Mouse (Mus musculus): ENCODE results near the gene Nudt15. TPM values are rescaled to one million over a fixed set of nuclear protein-coding genes. Genes with fewer than 3 reads are reported as not detected.
A peak's percentile ranks its signal among the peaks of the same experiment; 100 is the strongest.

Nudt15 gene
- total RNA-seq, 2 experiments from 2014 or later = 6.2 to 6.3 TPM

GRCm38 (mm10) chr14:73473670-73474460 lies 74.2 kb downstream of the Nudt15 start:
- DNase-seq (ENCODE audit: low spot score in 2 of 2) = peak in 1 of 2 experiments; percentile 55

DNA sequence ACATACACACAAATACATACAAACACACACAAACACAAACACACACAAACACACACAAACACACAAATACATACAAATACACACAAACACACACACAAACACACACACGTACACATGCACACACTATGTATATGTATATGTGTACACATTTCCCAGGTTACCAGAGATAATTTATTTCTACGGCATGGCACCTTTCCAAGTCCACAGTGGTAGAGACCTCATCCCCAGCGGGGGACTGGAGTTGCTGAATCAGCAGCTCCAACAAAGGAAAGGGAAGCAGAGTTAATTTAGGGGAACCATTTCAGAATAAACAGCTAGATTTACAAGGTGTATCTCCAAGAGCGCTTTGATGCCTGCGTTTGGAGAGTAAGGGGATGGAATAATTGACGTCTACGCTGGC lies 75.8 kb downstream of the Nudt15 start:
- no peak for DNase-seq (ENCODE audit: low spot score in 2 of 2)

DNA sequence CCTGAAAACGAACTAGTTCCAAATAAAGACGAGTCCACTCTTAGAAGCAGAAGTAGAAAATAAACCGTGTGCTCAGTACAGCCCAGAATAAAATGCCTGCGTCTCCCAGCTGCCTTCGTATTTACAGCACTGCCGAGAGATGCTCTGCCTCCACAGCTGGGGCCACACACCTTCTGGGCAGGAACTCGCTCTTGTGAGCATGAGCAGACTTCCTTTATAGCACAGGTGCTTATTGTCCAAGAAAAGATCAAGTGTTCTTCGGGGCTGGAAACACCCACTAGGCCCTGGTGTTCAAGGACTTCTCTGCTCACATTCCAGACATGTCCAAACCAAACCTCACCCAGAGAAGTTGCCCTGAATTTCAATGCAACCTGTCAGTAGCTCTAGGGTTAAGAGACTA lies 77.4 kb downstream of the Nudt15 start:
- no peak for DNase-seq (ENCODE audit: low spot score in 2 of 2)

DNA sequence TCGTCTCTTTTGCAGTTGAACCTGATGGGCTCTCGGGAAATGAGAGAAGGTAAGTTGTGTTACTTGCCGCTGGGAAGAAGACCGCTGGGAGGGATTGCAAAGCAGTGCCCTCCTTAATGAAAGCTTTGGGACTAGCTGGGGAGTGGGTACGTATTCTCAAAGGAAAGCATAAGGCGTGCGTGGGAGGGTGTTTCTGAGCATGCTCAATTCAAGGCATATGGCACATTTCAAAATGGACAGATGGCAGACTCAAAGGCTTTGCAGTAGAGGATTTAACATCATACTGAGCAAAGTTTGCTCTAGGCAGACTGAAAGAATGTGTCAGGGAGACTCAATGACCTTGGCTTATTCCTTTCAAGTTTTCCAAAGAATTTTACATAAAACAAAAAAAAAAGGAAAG lies 78.5 kb downstream of the Nudt15 start:
- peak; percentile 84 to 96 for DNase-seq (ENCODE audit: low spot score in 2 of 2)

Other genes starting within 250 kb of the Nudt15 start
- 10 to 100 TPM; 32.8 to 37.1 TPM for gene Rb1, start 222.4 kb downstream of the Nudt15 start, total RNA-seq (2021)
- 1,000 to 10,000 TPM; 1,015 to 1,046 TPM for gene Itm2b, start 163.0 kb downstream of the Nudt15 start, total RNA-seq (2021)
- 10 to 100 TPM; 30.4 to 36.9 TPM for gene Med4, start 38.2 kb downstream of the Nudt15 start, total RNA-seq (2021)
- gene Sucla2, start 22.9 kb downstream of the Nudt15 start, total RNA-seq (2021) = 100 to 1,000 TPM; 150 to 153 TPM
- not detected for gene Gm21750, start 113.0 kb upstream of the Nudt15 start, total RNA-seq (2021)

All from layer of hippocampus, adult 18-20 months (tissue).